Mouse (Mus musculus): Measurements from ENCODE around the gene Uhrf2. TPM values are rescaled to one million over a fixed set of nuclear protein-coding genes. Genes with fewer than 3 reads are reported as not detected.

The Uhrf2 gene
- total and polyA plus RNA-seq, 2 experiments from 2014 or later = 28.1 to 79.0 TPM

DNA sequence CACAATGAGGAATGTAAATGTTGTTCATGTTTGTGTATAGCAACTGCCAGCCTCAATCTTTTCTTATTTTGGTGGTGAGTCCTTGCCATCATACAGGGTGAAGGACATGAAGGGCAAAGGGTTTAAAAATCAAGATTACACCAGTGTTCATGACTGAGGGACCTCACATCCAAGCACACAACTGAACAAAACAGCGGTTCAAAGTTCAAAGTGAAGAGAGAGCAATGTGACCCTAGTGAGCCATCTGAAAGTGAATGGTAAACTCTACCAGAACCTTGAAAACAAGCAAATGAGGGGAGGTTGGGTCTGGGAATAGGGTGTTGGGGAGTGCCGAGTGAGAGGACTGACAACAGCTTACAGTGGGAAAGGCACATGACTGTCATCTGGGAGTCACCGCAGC, 81.1 kb downstream of the Uhrf2 start:
- over 99% methylated on average over 3 of the region's 3 CpGs for WGBS
- H3K9ac ChIP-seq = no peak overlapping the region
- no peak overlapping the region for H3K27ac ChIP-seq (ENCODE audit: low read depth, low read length)
- ATAC-seq (no peak), DNase-seq (no peak)
- no peaks in the 10 kb centered on the region for H3K9me3 ChIP-seq (ENCODE audit: low read length)
- H3K36me3 ChIP-seq (ENCODE audit: insufficient read depth) = no peaks in the 10 kb centered on the region
- H3K4me2 ChIP-seq (ENCODE audit: low read depth) = no peak overlapping the region
- H3K4me3 ChIP-seq (ENCODE audit: low read depth, low read length) = no peak overlapping the region
- no peaks in the 10 kb centered on the region for H3K27me3 ChIP-seq (ENCODE audit: insufficient read depth, low read length)
- H3K4me1 ChIP-seq (ENCODE audit: insufficient read depth) = peaks cover 18% of the 10 kb centered on the region; the same call in 1 of the 2 replicates
- TF ChIP-seq CTCF (IDR thresholded peaks at IDR 0.05; ENCODE audit: low read depth) = no peak

DNA sequence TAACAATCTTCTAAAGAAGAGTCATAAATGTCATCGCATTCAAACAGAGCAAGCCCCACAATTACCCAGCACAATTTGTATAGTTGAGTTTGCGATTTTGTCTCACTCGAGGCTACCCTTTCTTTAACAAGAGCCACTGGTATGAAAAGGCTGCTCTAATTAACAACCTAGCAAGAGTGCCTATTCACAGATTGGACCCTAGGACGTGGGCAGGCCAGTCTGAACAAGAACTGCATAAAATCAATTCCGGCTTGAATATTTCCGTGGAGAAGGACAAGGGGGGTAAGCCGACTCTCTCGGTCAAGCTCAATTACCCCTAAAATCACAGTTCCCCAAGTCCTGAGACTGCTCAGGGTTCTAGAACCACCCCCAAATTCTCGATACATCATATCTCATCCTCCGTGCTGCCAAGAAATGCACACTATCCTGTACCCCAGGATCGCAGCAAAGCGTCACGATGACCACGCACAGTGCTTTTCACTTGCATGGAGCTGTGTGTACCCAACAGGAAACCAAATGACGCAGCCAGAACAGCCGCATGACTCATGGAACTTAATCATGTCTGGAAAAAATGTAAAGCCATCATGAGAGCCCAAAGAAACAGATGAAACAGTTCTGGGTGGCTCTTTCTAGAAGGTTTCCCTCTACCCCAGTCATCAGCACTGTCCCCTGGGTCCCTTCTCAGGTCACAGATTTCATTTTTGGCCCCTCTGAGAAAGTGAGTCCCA, 82.8 kb downstream of the Uhrf2 start:
- peaks cover 25% of the 10 kb centered on the region for H3K4me1 ChIP-seq (ENCODE audit: insufficient read depth)

DNA sequence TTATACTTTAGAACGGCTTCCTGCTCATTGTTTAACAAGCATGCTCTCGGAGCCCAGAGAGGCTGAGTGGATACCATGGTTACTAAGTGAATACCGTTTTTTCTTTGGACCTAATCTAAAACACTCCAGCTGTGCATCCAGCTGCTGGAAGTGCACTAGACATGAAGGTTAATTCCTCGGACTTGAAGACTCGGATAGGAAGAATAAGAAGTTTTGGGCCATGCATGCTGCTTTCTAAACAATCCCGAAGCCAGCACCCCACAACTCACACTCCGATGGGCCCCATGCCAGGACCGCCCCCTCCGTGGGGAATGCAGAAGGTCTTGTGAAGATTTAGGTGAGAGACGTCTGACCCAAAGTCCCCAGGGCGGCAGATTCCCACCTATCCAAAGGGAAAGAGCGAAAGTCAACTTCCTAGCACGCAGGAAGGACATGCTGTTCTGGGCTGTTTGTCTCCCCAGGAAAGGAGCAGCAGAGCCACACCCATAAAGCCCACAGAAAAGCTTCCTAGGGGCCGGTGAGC, 84.7 kb downstream of the Uhrf2 start:
- Histone ChIP-seq H3K27ac (ENCODE audit: low read depth, low read length) (no peak overlapping the region), H3K4me1 (ENCODE audit: insufficient read depth) (peaks cover 24% of the 10 kb centered on the region), H3K4me2 (ENCODE audit: low read depth) (peak overlapping the region; percentile 0; the same call in 1 of the 2 replicates), H3K36me3 (ENCODE audit: insufficient read depth) (no peaks in the 10 kb centered on the region), H3K4me3 (ENCODE audit: low read depth, low read length) (no peak overlapping the region), H3K9ac (no peak overlapping the region), H3K27me3 (ENCODE audit: insufficient read depth, low read length) (no peaks in the 10 kb centered on the region), H3K9me3 (ENCODE audit: low read length) (no peaks in the 10 kb centered on the region)
- ATAC-seq (no peak), DNase-seq (peak; percentile 41)
- 39% methylated on average over 14 of the region's 14 CpGs for WGBS
- no peak for TF ChIP-seq CTCF (IDR thresholded peaks at IDR 0.05; ENCODE audit: low read depth)

More for the DNA sequence above, 82.8 kb downstream of the Uhrf2 start:
- Histone ChIP-seq H3K27me3 (ENCODE audit: insufficient read depth, low read length) (no peaks in the 10 kb centered on the region), H3K9me3 (ENCODE audit: low read length) (no peaks in the 10 kb centered on the region), H3K4me3 (ENCODE audit: low read depth, low read length) (no peak overlapping the region), H3K9ac (no peak overlapping the region), H3K4me2 (ENCODE audit: low read depth) (no peak overlapping the region), H3K27ac (ENCODE audit: low read depth, low read length) (peak overlapping the region; percentile 17; the same call in 1 of the 2 replicates), H3K36me3 (ENCODE audit: insufficient read depth) (no peaks in the 10 kb centered on the region)
- DNase-seq (no peak), ATAC-seq (no peak)
- WGBS = 50% methylated on average over 16 of the region's 16 CpGs
- TF ChIP-seq CTCF (IDR thresholded peaks at IDR 0.05; ENCODE audit: low read depth) = no peak

DNA sequence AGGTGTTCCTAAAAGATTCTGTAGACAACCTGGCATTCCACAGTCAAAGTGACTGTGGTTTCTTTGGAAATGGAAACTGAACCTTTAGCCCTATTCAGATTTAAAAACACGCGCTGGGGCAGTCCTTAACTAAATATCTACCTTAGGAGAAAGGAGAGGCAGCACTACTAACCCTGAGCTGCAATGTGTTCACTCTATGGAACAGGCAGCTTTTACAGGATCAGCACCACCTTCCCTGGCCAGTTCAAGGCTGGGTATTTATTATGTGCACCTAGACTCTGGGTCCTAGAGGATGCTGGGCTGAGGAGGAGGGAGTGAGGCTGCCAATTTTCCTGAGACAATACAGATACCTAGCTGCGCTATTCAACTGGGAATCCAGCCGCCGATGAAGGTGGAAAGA, 85.3 kb downstream of the Uhrf2 start:
- DNase-seq (no peak), ATAC-seq (no peak)
- H3K36me3 ChIP-seq (ENCODE audit: insufficient read depth) = no peaks in the 10 kb centered on the region
- H3K4me2 ChIP-seq (ENCODE audit: low read depth) = no peak overlapping the region
- H3K4me3 ChIP-seq (ENCODE audit: low read depth, low read length) = no peak overlapping the region
- no peaks in the 10 kb centered on the region for H3K27me3 ChIP-seq (ENCODE audit: insufficient read depth, low read length)
- no peak overlapping the region for H3K27ac ChIP-seq (ENCODE audit: low read depth, low read length)
- no peak overlapping the region for H3K9ac ChIP-seq
- no peak for TF ChIP-seq CTCF (IDR thresholded peaks at IDR 0.05; ENCODE audit: low read depth)
- no peaks in the 10 kb centered on the region for H3K9me3 ChIP-seq (ENCODE audit: low read length)
- H3K4me1 ChIP-seq (ENCODE audit: insufficient read depth) = peaks cover 24% of the 10 kb centered on the region
- 79% methylated on average over 5 of the region's 5 CpGs for WGBS

DNA sequence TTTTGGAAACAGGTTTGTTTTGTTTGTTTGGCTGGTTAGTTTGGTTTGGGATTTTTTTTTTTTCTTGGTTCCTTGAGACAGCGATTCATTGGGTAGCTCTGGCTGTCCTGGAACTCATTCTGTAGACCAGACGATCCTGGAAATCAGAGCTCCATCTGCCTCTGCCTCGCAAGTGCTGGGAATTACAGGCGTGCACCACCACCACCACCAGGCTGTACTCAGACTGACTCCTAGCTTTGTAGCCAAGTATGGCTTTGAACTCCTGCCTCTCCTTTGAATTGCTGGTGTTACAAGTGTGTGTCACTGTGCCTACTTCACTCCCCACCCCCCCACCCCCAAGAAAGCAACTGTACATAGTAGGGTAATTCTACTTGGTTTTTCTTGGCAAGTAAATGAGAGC, 86.9 kb downstream of the Uhrf2 start:
- Histone ChIP-seq H3K4me3 (ENCODE audit: low read depth, low read length) (no peak overlapping the region), H3K27ac (ENCODE audit: low read depth, low read length) (peak overlapping the region; percentile 84), H3K4me2 (ENCODE audit: low read depth) (no peak overlapping the region), H3K36me3 (ENCODE audit: insufficient read depth) (no peaks in the 10 kb centered on the region), H3K4me1 (ENCODE audit: insufficient read depth) (peaks cover 24% of the 10 kb centered on the region), H3K27me3 (ENCODE audit: insufficient read depth, low read length) (no peaks in the 10 kb centered on the region), H3K9ac (no peak overlapping the region), H3K9me3 (ENCODE audit: low read length) (no peaks in the 10 kb centered on the region)
- ATAC-seq (peak; percentile 40), DNase-seq (no peak)
- 43% methylated on average over 4 of the region's 4 CpGs for WGBS
- TF ChIP-seq CTCF (IDR thresholded peaks at IDR 0.05; ENCODE audit: low read depth) = peak; percentile 30

DNA sequence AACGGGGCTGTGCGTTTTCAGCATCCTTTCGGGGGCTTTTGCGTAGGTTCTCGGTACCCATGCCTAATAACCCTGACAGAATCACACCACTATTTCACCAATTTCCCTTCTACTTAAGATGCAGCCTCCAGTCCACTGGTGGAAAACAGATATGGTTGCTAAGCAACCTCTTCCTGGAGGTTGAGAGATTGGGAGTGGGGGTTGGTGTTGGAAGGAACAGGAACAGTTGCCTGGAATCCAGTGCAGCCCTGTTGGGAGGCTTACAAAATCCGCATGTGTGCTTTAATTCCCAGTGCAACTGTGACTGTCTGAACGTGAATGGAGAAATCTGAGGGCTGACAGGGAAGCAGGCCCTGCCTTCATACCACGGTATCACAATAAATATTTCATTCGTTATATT, 87.5 kb downstream of the Uhrf2 start:
- H3K4me3 ChIP-seq (ENCODE audit: low read depth, low read length) = no peak overlapping the region
- H3K27me3 ChIP-seq (ENCODE audit: insufficient read depth, low read length) = no peaks in the 10 kb centered on the region
- DNase-seq (peak; percentile 83), ATAC-seq (peak; percentile 93)
- H3K4me2 ChIP-seq (ENCODE audit: low read depth) = peak overlapping the region; percentile 8; the same call in 1 of the 2 replicates
- peak overlapping the region; percentile 84 for H3K27ac ChIP-seq (ENCODE audit: low read depth, low read length)
- H3K36me3 ChIP-seq (ENCODE audit: insufficient read depth) = no peaks in the 10 kb centered on the region
- no peak for TF ChIP-seq CTCF (IDR thresholded peaks at IDR 0.05; ENCODE audit: low read depth)
- 0 out of 2 replicates have a peak overlapping the region, but pooled peaks have one; percentile 18 for H3K9ac ChIP-seq
- peaks cover 24% of the 10 kb centered on the region for H3K4me1 ChIP-seq (ENCODE audit: insufficient read depth)
- 22% methylated on average over 9 of the region's 9 CpGs for WGBS
- H3K9me3 ChIP-seq (ENCODE audit: low read length) = no peaks in the 10 kb centered on the region
